Mouse (Mus musculus): ENCODE results near the gene Atp8a2.

- TF ChIP-seq CTCF (IDR thresholded peaks at IDR 0.05; ENCODE audit: low read depth) = no peak
- no peak for TF ChIP-seq EP300 (IDR thresholded peaks at IDR 0.05; ENCODE audit: low read depth)
Observed at GRCm38 (mm10) chr14:59780391-59780790, 416.6 kb downstream of the Atp8a2 start.

All from heart, postnatal 0 days (tissue).